Mouse (Mus musculus): ENCODE data around the gene Fkbp3. TPM values are rescaled to one million over a fixed set of nuclear protein-coding genes. Genes with fewer than 3 reads are reported as not detected.
"Not testable (repeated sequence)": the region's sequence is repeated elsewhere in the genome, so short reads cannot be mapped to it uniquely, and the experiment has no call there.

The Fkbp3 gene
- 506 and 524 TPM in 2 replicates for polyA plus RNA-seq (2015; fragmentation: Nextera tagmentation; extraction: Ambion mirVana)

- WGBS, result under 1% methylated on average over 49 of the region's 49 CpGs
Observed at GRCm38 (mm10) chr12:65073611-65074178, at the start of gene Fkbp3. Fkbp3 (minus strand) TSS chr12:65074007.

GRCm38 (mm10) chr12:65119451-65119850 is 45.6 kb upstream of the Fkbp3 start:
- no peaks in the 10 kb centered on the region for H3K27me3 ChIP-seq
- peaks cover 71% of the 10 kb centered on the region for H3K36me3 ChIP-seq
- H3K4me3 ChIP-seq, result no peak overlapping the region
- no peak overlapping the region for H3K27ac ChIP-seq
- H3K4me2 ChIP-seq, result no peak overlapping the region
- H3K9ac ChIP-seq, result no peak overlapping the region
- H3K4me1 ChIP-seq (replicated peaks), result no peaks in the 10 kb centered on the region
- WGBS, result 93% methylated on average over 5 of the region's 5 CpGs
- H3K9me3 ChIP-seq, result no peaks in the 10 kb centered on the region
- ATAC-seq (ENCODE audit: low FRiP score), result no peak

More at GRCm38 (mm10) chr12:65073611-65074178, at the start of gene Fkbp3:
- peak within 1 kb of the TSS; percentile 88 for H3K4me3 ChIP-seq
- H3K9ac ChIP-seq, result peak within 1 kb of the TSS; percentile 91
- no peaks in the 10 kb centered on the region for H3K9me3 ChIP-seq
- H3K27me3 ChIP-seq, result no peaks in the 10 kb centered on the region
- peak within 1 kb of the TSS; percentile 96 for H3K27ac ChIP-seq
- H3K4me1 ChIP-seq (replicated peaks), result peaks cover 46% of the 10 kb centered on the region
- H3K4me2 ChIP-seq, result peak within 1 kb of the TSS; percentile 85
- H3K36me3 ChIP-seq, result peaks cover 7% of the 10 kb centered on the region
- ATAC-seq (ENCODE audit: low FRiP score), result peak; percentile 99

- Histone ChIP-seq H3K27me3 (no peaks in the 10 kb centered on the region), H3K27ac (no peak overlapping the region), H3K4me1 (replicated peaks) (no peaks in the 10 kb centered on the region), H3K36me3 (peaks cover 71% of the 10 kb centered on the region), H3K9me3 (no peaks in the 10 kb centered on the region), H3K4me3 (no peak overlapping the region), H3K4me2 (no peak overlapping the region), H3K9ac (no peak overlapping the region)
- 82% methylated on average over 7 of the region's 7 CpGs for WGBS
- ATAC-seq (ENCODE audit: low FRiP score), result no peak
Observed at GRCm38 (mm10) chr12:65118968-65119367, 45.2 kb upstream of the Fkbp3 start.

- not testable (repeated sequence) for H3K27me3 ChIP-seq; H3K4me3 ChIP-seq; H3K9me3 ChIP-seq; H3K27ac ChIP-seq; H3K4me2 ChIP-seq; H3K9ac ChIP-seq; ATAC-seq (ENCODE audit: low FRiP score); H3K4me1 ChIP-seq (replicated peaks)
- H3K36me3 ChIP-seq, result peaks cover 48% of the 10 kb centered on the region
- WGBS, result 93% methylated on average over 3 of the region's 3 CpGs
Observed at GRCm38 (mm10) chr12:65114978-65115377, 41.2 kb upstream of the Fkbp3 start.

- H3K9me3 ChIP-seq, result no peaks in the 10 kb centered on the region
- no peaks in the 10 kb centered on the region for H3K27me3 ChIP-seq
- H3K4me3 ChIP-seq, result no peak overlapping the region
- 91% methylated on average over 4 of the region's 4 CpGs for WGBS
- H3K27ac ChIP-seq, result no peak overlapping the region
- peaks cover 42% of the 10 kb centered on the region for H3K36me3 ChIP-seq
- no peak overlapping the region for H3K4me2 ChIP-seq
- H3K4me1 ChIP-seq (replicated peaks), result no peaks in the 10 kb centered on the region
- no peak overlapping the region for H3K9ac ChIP-seq
- ATAC-seq (ENCODE audit: low FRiP score), result no peak
Observed at GRCm38 (mm10) chr12:65113925-65114324, 40.1 kb upstream of the Fkbp3 start.

GRCm38 (mm10) chr12:65112811-65113210 is 39.0 kb upstream of the Fkbp3 start:
- peaks cover 36% of the 10 kb centered on the region for H3K36me3 ChIP-seq
- no peaks in the 10 kb centered on the region for H3K4me1 ChIP-seq (replicated peaks)
- H3K4me3 ChIP-seq, result no peak overlapping the region
- ATAC-seq (ENCODE audit: low FRiP score), result no peak
- no peaks in the 10 kb centered on the region for H3K9me3 ChIP-seq
- H3K27ac ChIP-seq, result no peak overlapping the region
- 89% methylated on average over 1 of the region's 1 CpGs for WGBS
- H3K9ac ChIP-seq, result no peak overlapping the region
- no peak overlapping the region for H3K4me2 ChIP-seq
- H3K27me3 ChIP-seq, result no peaks in the 10 kb centered on the region

GRCm38 (mm10) chr12:65111503-65111902 is 37.7 kb upstream of the Fkbp3 start:
- Histone ChIP-seq H3K27ac (no peak overlapping the region), H3K4me1 (replicated peaks) (no peaks in the 10 kb centered on the region), H3K9ac (no peak overlapping the region), H3K27me3 (no peaks in the 10 kb centered on the region), H3K36me3 (peaks cover 35% of the 10 kb centered on the region), H3K4me2 (no peak overlapping the region), H3K4me3 (no peak overlapping the region), H3K9me3 (no peaks in the 10 kb centered on the region)
- ATAC-seq (ENCODE audit: low FRiP score), result no peak
- 98% methylated on average over 3 of the region's 3 CpGs for WGBS

GRCm38 (mm10) chr12:65108746-65109145 is 34.9 kb upstream of the Fkbp3 start:
- no peak for ATAC-seq (ENCODE audit: low FRiP score)
- H3K27ac ChIP-seq, result no peak overlapping the region
- H3K4me1 ChIP-seq (replicated peaks), result no peaks in the 10 kb centered on the region
- no peak overlapping the region for H3K4me2 ChIP-seq
- H3K9ac ChIP-seq, result no peak overlapping the region
- peaks cover 36% of the 10 kb centered on the region for H3K36me3 ChIP-seq
- 89% methylated on average over 1 of the region's 1 CpGs for WGBS
- H3K9me3 ChIP-seq, result no peaks in the 10 kb centered on the region
- no peak overlapping the region for H3K4me3 ChIP-seq
- no peaks in the 10 kb centered on the region for H3K27me3 ChIP-seq

- 86% methylated on average over 9 of the region's 9 CpGs for WGBS
- peak overlapping the region; percentile 91; the same call in 1 of the 2 replicates for H3K9ac ChIP-seq
- no peaks in the 10 kb centered on the region for H3K9me3 ChIP-seq
- peaks cover 11% of the 10 kb centered on the region for H3K36me3 ChIP-seq
- peaks cover 43% of the 10 kb centered on the region for H3K4me1 ChIP-seq (replicated peaks)
- ATAC-seq (ENCODE audit: low FRiP score), result no peak
- H3K4me2 ChIP-seq, result peak overlapping the region; percentile 85
- H3K27me3 ChIP-seq, result no peaks in the 10 kb centered on the region
- peak overlapping the region; percentile 88 for H3K4me3 ChIP-seq
- no peak overlapping the region for H3K27ac ChIP-seq
Observed at GRCm38 (mm10) chr12:65076906-65077305, 3.1 kb upstream of the Fkbp3 start.

GRCm38 (mm10) chr12:65075733-65076310 is 2.0 kb upstream of the Fkbp3 start:
- Histone ChIP-seq H3K4me3 (peak overlapping the region; percentile 88), H3K9me3 (no peaks in the 10 kb centered on the region), H3K27ac (peak overlapping the region; percentile 96), H3K27me3 (no peaks in the 10 kb centered on the region), H3K4me1 (replicated peaks) (peaks cover 48% of the 10 kb centered on the region), H3K4me2 (peak overlapping the region; percentile 85), H3K9ac (peak overlapping the region; percentile 91), H3K36me3 (peaks cover 6% of the 10 kb centered on the region)
- WGBS, result under 1% methylated on average over 41 of the region's 41 CpGs
- no peak for ATAC-seq (ENCODE audit: low FRiP score)

GRCm38 (mm10) chr12:65075085-65075732 is 1.4 kb upstream of the Fkbp3 start, which contains the start of gene Fancm:
Fancm (plus strand) TSS chr12:65075603.
- 2% methylated on average over 39 of the region's 39 CpGs for WGBS
- Histone ChIP-seq H3K27ac (peak within 1 kb of the TSS; percentile 96), H3K36me3 (peaks cover under 1% of the 10 kb centered on the region; the same call in 1 of the 2 replicates), H3K9me3 (no peaks in the 10 kb centered on the region), H3K4me3 (peak within 1 kb of the TSS; percentile 88), H3K9ac (peak within 1 kb of the TSS; percentile 91), H3K4me2 (peak within 1 kb of the TSS; percentile 85), H3K4me1 (replicated peaks) (peaks cover 48% of the 10 kb centered on the region), H3K27me3 (no peaks in the 10 kb centered on the region)
- ATAC-seq (ENCODE audit: low FRiP score), result peak; percentile 27

GRCm38 (mm10) chr12:65074651-65075050 is 844 bp upstream of the Fkbp3 start:
- H3K9ac ChIP-seq, result no peak overlapping the region
- peaks cover 48% of the 10 kb centered on the region for H3K4me1 ChIP-seq (replicated peaks)

More at GRCm38 (mm10) chr12:65074651-65075050, 844 bp upstream of the Fkbp3 start:
- Histone ChIP-seq H3K4me2 (peak overlapping the region; percentile 85), H3K4me3 (peak overlapping the region; percentile 88), H3K36me3 (no peaks in the 10 kb centered on the region; the same call in 1 of the 2 replicates), H3K9me3 (no peaks in the 10 kb centered on the region), H3K27me3 (no peaks in the 10 kb centered on the region), H3K27ac (peak overlapping the region; percentile 96)
- 43% methylated on average over 7 of the region's 7 CpGs for WGBS
- ATAC-seq (ENCODE audit: low FRiP score), result no peak
